Comparison of ENCODE assay signal across 8 mouse cellular contexts in genomic region chr17:5285877-5286440, GRCm38 (mm10).
DNase-seq lines count a peak whose midpoint lies in the region; ATAC-seq lines count a peak whose summit lies in the region.

No protein-coding gene starts in this region.

- no peaks in the 10 kb centered on the region for H3K27me3 ChIP-seq in hindbrain, embryonic 12.5 days
- no peaks in the 10 kb centered on the region for H3K27me3 ChIP-seq in hindbrain, embryonic 10.5 days (ENCODE audit: insufficient read depth, poor library complexity, severe bottlenecking)
- H3K27me3 ChIP-seq in forebrain, embryonic 15.5 days = no peaks in the 10 kb centered on the region
- no peaks in the 10 kb centered on the region for H3K27me3 ChIP-seq in neural tube, embryonic 12.5 days (replicated peaks)

- ATAC-seq in hindbrain, embryonic 12.5 days (ENCODE audit: low FRiP score) = 0 out of 2 replicates have a peak, but pooled peaks have one; percentile 38
- ATAC-seq in forebrain, embryonic 15.5 days (replicated peaks) = peak; percentile 44
- ATAC-seq in neural tube, embryonic 12.5 days (ENCODE audit: low FRiP score, low read depth) = no peak

- no peak overlapping the region for H3K4me3 ChIP-seq in hindbrain, embryonic 12.5 days
- H3K4me3 ChIP-seq in hindbrain, embryonic 10.5 days = no peak overlapping the region
- no peak overlapping the region for H3K4me3 ChIP-seq in forebrain, embryonic 15.5 days
- no peak overlapping the region for H3K4me3 ChIP-seq in neural tube, embryonic 12.5 days

- WGBS in hindbrain, embryonic 12.5 days = 78% methylated on average over 13 of the region's 13 CpGs
- 83% methylated on average over 13 of the region's 13 CpGs for WGBS in hindbrain, embryonic 10.5 days
- 44% methylated on average over 13 of the region's 13 CpGs for WGBS in forebrain, embryonic 15.5 days
- WGBS in neural tube, embryonic 12.5 days = 71% methylated on average over 13 of the region's 13 CpGs

- no peaks in the 10 kb centered on the region for H3K9me3 ChIP-seq in hindbrain, embryonic 12.5 days (replicated peaks)
- H3K9me3 ChIP-seq in hindbrain, embryonic 10.5 days = no peaks in the 10 kb centered on the region
- H3K9me3 ChIP-seq in forebrain, embryonic 15.5 days = no peaks in the 10 kb centered on the region
- H3K9me3 ChIP-seq in neural tube, embryonic 12.5 days = no peaks in the 10 kb centered on the region

- H3K27ac ChIP-seq in hindbrain, embryonic 12.5 days = peak overlapping the region; percentile 60; the same call in 1 of the 2 replicates
- no peak overlapping the region for H3K27ac ChIP-seq in hindbrain, embryonic 10.5 days
- H3K27ac ChIP-seq in forebrain, embryonic 15.5 days (replicated peaks) = peak overlapping the region; percentile 87
- H3K27ac ChIP-seq in neural tube, embryonic 12.5 days = no peak overlapping the region

- no peak for DNase-seq in hindbrain, embryonic 10.5 days (ENCODE audit: low spot score)
- DNase-seq in cerebellum, adult 9-10 months = peak; percentile 61
- DNase-seq in spleen, postnatal 10 days (ENCODE audit: low spot score in 2 of 2) = no peak
- DNase-seq in kidney, adult 9 months = no peak
- no peak for DNase-seq in embryo, embryonic 10 days (ENCODE audit: low spot score)

- peaks cover 7% of the 10 kb centered on the region for H3K36me3 ChIP-seq in hindbrain, embryonic 12.5 days
- peaks cover 33% of the 10 kb centered on the region for H3K36me3 ChIP-seq in hindbrain, embryonic 10.5 days
- H3K36me3 ChIP-seq in forebrain, embryonic 15.5 days = no peaks in the 10 kb centered on the region; the same call in 1 of the 2 replicates
- peaks cover 12% of the 10 kb centered on the region for H3K36me3 ChIP-seq in neural tube, embryonic 12.5 days

- H3K4me1 ChIP-seq in hindbrain, embryonic 12.5 days = peaks cover 32% of the 10 kb centered on the region
- H3K4me1 ChIP-seq in hindbrain, embryonic 10.5 days (replicated peaks) = peaks cover 18% of the 10 kb centered on the region
- H3K4me1 ChIP-seq in forebrain, embryonic 15.5 days = peaks cover 45% of the 10 kb centered on the region
- H3K4me1 ChIP-seq in neural tube, embryonic 12.5 days = peaks cover 32% of the 10 kb centered on the region

- H3K9ac ChIP-seq in hindbrain, embryonic 12.5 days = no peak overlapping the region
- no peak overlapping the region; the same call in 1 of the 2 replicates for H3K9ac ChIP-seq in forebrain, embryonic 15.5 days (replicated peaks)
- H3K9ac ChIP-seq in neural tube, embryonic 12.5 days = peak overlapping the region; percentile 33; the same call in 1 of the 2 replicates

- no peak overlapping the region for H3K4me2 ChIP-seq in hindbrain, embryonic 12.5 days (replicated peaks)
- peak overlapping the region; percentile 16; the same call in 1 of the 2 replicates for H3K4me2 ChIP-seq in forebrain, embryonic 15.5 days (replicated peaks)
- no peak overlapping the region for H3K4me2 ChIP-seq in neural tube, embryonic 12.5 days (replicated peaks)

Comparison
In these comparisons a context has a peak if more than half of its experiments do, and no peak if none do; other contexts are left out.
1. H3K27ac ChIP-seq: peak in hindbrain, embryonic 12.5 days (single experiment) and forebrain, embryonic 15.5 days (single experiment); none in hindbrain, embryonic 10.5 days (single experiment) and neural tube, embryonic 12.5 days (single experiment).